ENCODE assay signal across 25 mouse cellular contexts in the genomic region with DNA sequence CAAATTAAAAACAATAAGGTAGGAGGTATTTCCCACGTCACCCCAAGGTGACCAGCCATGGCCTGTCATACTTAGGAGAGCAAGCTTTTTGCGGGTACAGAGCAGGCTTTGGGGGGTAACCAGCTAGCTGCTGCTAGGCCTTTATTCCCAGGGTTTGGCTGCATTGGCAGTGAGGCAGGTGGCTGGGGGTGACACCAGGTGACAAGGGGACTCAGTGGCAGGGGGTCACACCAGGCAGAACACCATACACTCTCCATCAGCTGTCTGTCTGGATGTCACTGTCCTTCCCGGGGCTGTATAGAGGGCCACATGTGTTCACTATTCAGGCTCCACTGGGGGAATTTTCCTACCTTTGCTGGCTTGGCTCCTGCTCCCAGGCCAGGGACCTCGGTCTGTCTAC. TPM values are rescaled to one million over a fixed set of nuclear protein-coding genes. Genes with fewer than 3 reads are reported as not detected.
DNase-seq lines count a peak whose midpoint lies in the region; ATAC-seq lines count a peak whose summit lies in the region.
"Had no signal": no experiment of that assay in that cellular context is flagged by ENCODE, and none has a peak within 500 bp of the region (broad histone marks: within the 10 kb centered on the region; RNA-seq: fewer than 3 reads in every experiment).

No protein-coding gene starts in this region.

- WGBS in liver, embryonic 13.5 days (ENCODE audit: insufficient replicate concordance): 87% methylated on average over 4 of the region's 4 CpGs

- H3K4me3 ChIP-seq in liver, embryonic 13.5 days (replicated peaks): no peak overlapping the region
- H3K4me3 ChIP-seq: embryonic facial prominence, embryonic 10.5 days; forebrain, embryonic 15.5 days; heart, embryonic 13.5 days; left cerebral cortex, adult 2 months; limb, embryonic 10.5 days; neural tube, embryonic 12.5 days had no signal

- no peak overlapping the region for H3K4me2 ChIP-seq in liver, embryonic 13.5 days
- H3K4me2 ChIP-seq: forebrain, embryonic 15.5 days; heart, embryonic 13.5 days; neural tube, embryonic 12.5 days had no signal

- H3K27me3 ChIP-seq in liver, embryonic 13.5 days: no peaks in the 10 kb centered on the region
- H3K27me3 ChIP-seq: forebrain, embryonic 15.5 days; heart, embryonic 13.5 days; neural tube, embryonic 12.5 days had no signal

- peak overlapping the region; percentile 15; the same call in 1 of the 2 replicates for H3K9ac ChIP-seq in liver, embryonic 13.5 days
- H3K9ac ChIP-seq: forebrain, embryonic 15.5 days; neural tube, embryonic 12.5 days had no signal

- ATAC-seq in CD4-positive, CD25-positive, alpha-beta regulatory T cell, adult 4 months: no peak
- no peak for ATAC-seq in liver, embryonic 13.5 days (ENCODE audit: low read depth)
- ATAC-seq in activated CD4-positive, CD25-positive, alpha-beta regulatory T cell, adult 4 months: no peak
- ATAC-seq: forebrain, embryonic 15.5 days had no signal

- no peak overlapping the region for H3K27ac ChIP-seq in liver, embryonic 13.5 days
- H3K27ac ChIP-seq: embryonic facial prominence, embryonic 10.5 days; forebrain, embryonic 15.5 days; heart, embryonic 13.5 days; limb, embryonic 10.5 days; neural tube, embryonic 12.5 days had no signal

- H3K4me1 ChIP-seq in liver, embryonic 13.5 days (replicated peaks): peaks cover 49% of the 10 kb centered on the region

- no peaks in the 10 kb centered on the region for H3K9me3 ChIP-seq in liver, embryonic 13.5 days (replicated peaks)
- H3K9me3 ChIP-seq: embryonic facial prominence, embryonic 10.5 days; forebrain, embryonic 15.5 days; heart, embryonic 13.5 days; limb, embryonic 10.5 days; neural tube, embryonic 12.5 days had no signal

- intact Hi-C loops in left cerebral cortex, postnatal 10 days (cut with DNase I): no loop called here

- peak; percentile 29 for DNase-seq in CD4-positive, CD25-positive, alpha-beta regulatory T cell, adult 2 months (ENCODE audit: low read depth, low spot score)
- DNase-seq in liver, embryonic 13.5 days: no peak
- DNase-seq in liver: no peak
- peak; percentile 39 for DNase-seq in testis, postnatal 10 days (ENCODE audit: low spot score)
- no peak for DNase-seq in testis, postnatal 14 days (ENCODE audit: low spot score)
- DNase-seq in left cerebral cortex, postnatal 10 days (ENCODE audit: extremely low spot score in 1 of 2, low spot score in 2 of 2): no peak
- DNase-seq: adrenal gland, postnatal 10 days; cerebellum, adult 11 months; cerebellum, adult 9-11 months; gastrocnemius, postnatal 10 days; kidney, adult 2 months; kidney, postnatal 10 days; lung, adult 2 months; lung, postnatal 14 days; midbrain, embryonic 14.5 days; right cerebral cortex, postnatal 25 days; thymus, postnatal 36 days had no signal

- peaks cover 37% of the 10 kb centered on the region for H3K36me3 ChIP-seq in liver, embryonic 13.5 days

RNA-seq across cellular contexts. Expression of a gene that starts 2.6 kb away (rescaled TPM):
- 10 to 100 TPM; 36.2 to 61.7 TPM for polyA plus RNA-seq in CD4-positive, CD25-positive, alpha-beta regulatory T cell, adult 4 months (2017; shearing (Covaris generic))
- 7.4 and 8.9 TPM in 2 replicates for polyA plus RNA-seq in liver, embryonic 13.5 days (2015; fragmentation: Nextera tagmentation; extraction: Ambion mirVana)
- total RNA-seq in left cerebral cortex, postnatal 10 days (2021): 10 to 100 TPM; 11.4 to 12.1 TPM
- 10 to 100 TPM; 36.6 to 42.8 TPM for polyA plus RNA-seq in activated CD4-positive, CD25-positive, alpha-beta regulatory T cell, adult 4 months (2017; shearing (Covaris generic))

RNA-seq across cellular contexts. Expression of a gene that starts 17.0 kb away (rescaled TPM):
- polyA plus RNA-seq in CD4-positive, CD25-positive, alpha-beta regulatory T cell, adult 4 months (2017; shearing (Covaris generic)): 10 to 100 TPM; 23.4 to 32.1 TPM
- polyA plus RNA-seq in liver, embryonic 13.5 days (2015; fragmentation: Nextera tagmentation; extraction: Ambion mirVana): 12.6 and 12.7 TPM in 2 replicates
- total RNA-seq in left cerebral cortex, postnatal 10 days (2021): 10 to 100 TPM; 24.4 to 29.0 TPM
- 10 to 100 TPM; 15.3 to 16.3 TPM for polyA plus RNA-seq in activated CD4-positive, CD25-positive, alpha-beta regulatory T cell, adult 4 months (2017; shearing (Covaris generic))

RNA-seq across cellular contexts. Expression of a gene that starts 18.6 kb away (rescaled TPM):
- polyA plus RNA-seq in CD4-positive, CD25-positive, alpha-beta regulatory T cell, adult 4 months (2017; shearing (Covaris generic)): 1,000 to 10,000 TPM; 3,771 to 6,921 TPM
- polyA plus RNA-seq in liver, embryonic 13.5 days (2015; fragmentation: Nextera tagmentation; extraction: Ambion mirVana): 20.0 and 21.8 TPM in 2 replicates
- total RNA-seq in left cerebral cortex, postnatal 10 days (2021): 10 to 100 TPM; 46.2 to 56.7 TPM
- 1,000 to 10,000 TPM; 2,345 to 2,363 TPM for polyA plus RNA-seq in activated CD4-positive, CD25-positive, alpha-beta regulatory T cell, adult 4 months (2017; shearing (Covaris generic))

RNA-seq across cellular contexts. Expression of a gene that starts 25.4 kb away (rescaled TPM):
- 10 to 100 TPM; 13.5 to 16.0 TPM for polyA plus RNA-seq in CD4-positive, CD25-positive, alpha-beta regulatory T cell, adult 4 months (2017; shearing (Covaris generic))
- polyA plus RNA-seq in liver, embryonic 13.5 days (2015; fragmentation: Nextera tagmentation; extraction: Ambion mirVana): 14.6 and 14.7 TPM in 2 replicates
- total RNA-seq in left cerebral cortex, postnatal 10 days (2021): 1 to 10 TPM; 6.4 TPM
- 10 to 100 TPM; 10.9 to 12.4 TPM for polyA plus RNA-seq in activated CD4-positive, CD25-positive, alpha-beta regulatory T cell, adult 4 months (2017; shearing (Covaris generic))

RNA-seq across cellular contexts. Expression of a gene that starts 25.5 kb away (rescaled TPM):
- polyA plus RNA-seq in CD4-positive, CD25-positive, alpha-beta regulatory T cell, adult 4 months (2017; shearing (Covaris generic)): 100 to 1,000 TPM; 679 to 933 TPM
- polyA plus RNA-seq in liver, embryonic 13.5 days (2015; fragmentation: Nextera tagmentation; extraction: Ambion mirVana): 480 and 506 TPM in 2 replicates
- total RNA-seq in left cerebral cortex, postnatal 10 days (2021): 100 to 1,000 TPM; 384 to 385 TPM
- polyA plus RNA-seq in activated CD4-positive, CD25-positive, alpha-beta regulatory T cell, adult 4 months (2017; shearing (Covaris generic)): 100 to 1,000 TPM; 726 to 879 TPM

Comparison
In these comparisons a context has a peak if more than half of its experiments do, and no peak if none do; other contexts are left out.
1. DNase-seq: peak in CD4-positive, CD25-positive, alpha-beta regulatory T cell, adult 2 months (single experiment) and testis, postnatal 10 days (single experiment); none in liver, embryonic 13.5 days (single experiment), liver (single experiment), testis, postnatal 14 days (single experiment) and left cerebral cortex, postnatal 10 days (0 of 2).
2. RNA of a gene that starts 18.6 kb away (polyA plus RNA-seq): 3,771 to 6,921 TPM in CD4-positive, CD25-positive, alpha-beta regulatory T cell, adult 4 months and 2,345 to 2,363 TPM in activated CD4-positive, CD25-positive, alpha-beta regulatory T cell, adult 4 months; 20.0 to 21.8 TPM in liver, embryonic 13.5 days; every median in the first group is over 100 times any median in the second.